ENCODE assay signal across 24 mouse cellular contexts in genomic region chr7:83376826-83377225, GRCm38 (mm10).
"Had no signal": no experiment of that assay in that cellular context is flagged by ENCODE, and none has a peak within 500 bp of the region (broad histone marks: within the 10 kb centered on the region; RNA-seq: fewer than 3 reads in every experiment).

No protein-coding gene starts in this region.

- H3K27me3 ChIP-seq: embryonic facial prominence, embryonic 12.5 days; embryonic facial prominence, embryonic 13.5 days; embryonic facial prominence, embryonic 15.5 days; forebrain, embryonic 12.5 days; forebrain, embryonic 13.5 days; forebrain, embryonic 15.5 days had no signal

- H3K9ac ChIP-seq: embryonic facial prominence, embryonic 12.5 days; embryonic facial prominence, embryonic 13.5 days; embryonic facial prominence, embryonic 15.5 days; forebrain, embryonic 12.5 days; forebrain, embryonic 13.5 days; forebrain, embryonic 15.5 days; forebrain, postnatal 0 days had no signal

- H3K36me3 ChIP-seq: embryonic facial prominence, embryonic 10.5 days; embryonic facial prominence, embryonic 12.5 days; embryonic facial prominence, embryonic 13.5 days; embryonic facial prominence, embryonic 15.5 days; forebrain, embryonic 10.5 days; forebrain, embryonic 12.5 days; forebrain, embryonic 15.5 days had no signal

- H3K9me3 ChIP-seq: embryonic facial prominence, embryonic 10.5 days; embryonic facial prominence, embryonic 12.5 days; embryonic facial prominence, embryonic 13.5 days; embryonic facial prominence, embryonic 15.5 days; forebrain, embryonic 10.5 days; forebrain, embryonic 12.5 days; forebrain, embryonic 13.5 days; forebrain, embryonic 15.5 days had no signal

- H3K4me1 ChIP-seq: embryonic facial prominence, embryonic 10.5 days; embryonic facial prominence, embryonic 12.5 days; embryonic facial prominence, embryonic 13.5 days; embryonic facial prominence, embryonic 15.5 days; forebrain, embryonic 10.5 days had no signal

- H3K4me3 ChIP-seq: embryonic facial prominence, embryonic 10.5 days; embryonic facial prominence, embryonic 12.5 days; embryonic facial prominence, embryonic 13.5 days; embryonic facial prominence, embryonic 15.5 days; erythroblast, embryonic 14.5 days; forebrain, embryonic 10.5 days; forebrain, embryonic 12.5 days; forebrain, embryonic 13.5 days; forebrain, embryonic 15.5 days; gastrocnemius, adult 2 months; heart, adult 2 months had no signal

- DNase-seq: cerebellum, adult 9-11 months; cerebellum, postnatal 10 days; cerebellum, postnatal 14 days; cerebellum, postnatal 25 days; cerebellum, postnatal 36 days; embryo, embryonic 11 days; forebrain, postnatal 0 days; gastrocnemius, adult 2 months; gastrocnemius, postnatal 10 days; gastrocnemius, postnatal 14 days; gastrocnemius, postnatal 25 days; gastrocnemius, postnatal 36 days; heart, adult 11 months; heart, adult 18-20 months; heart, adult 2 months had no signal

- H3K27ac ChIP-seq: embryonic facial prominence, embryonic 10.5 days; embryonic facial prominence, embryonic 12.5 days; embryonic facial prominence, embryonic 13.5 days; embryonic facial prominence, embryonic 15.5 days; forebrain, embryonic 10.5 days; forebrain, embryonic 12.5 days; forebrain, embryonic 13.5 days; forebrain, embryonic 15.5 days; gastrocnemius, adult 2 months; heart, adult 2 months had no signal
